Mouse (Mus musculus): ENCODE measurements around the gene Cmss1. TPM values are rescaled to one million over a fixed set of nuclear protein-coding genes. Genes with fewer than 3 reads are reported as not detected.

Cmss1 gene
- polyA plus RNA-seq, 1 experiment from 2014 or later, result 55.5 TPM

- Histone ChIP-seq H3K4me3 (no peak overlapping the region), H3K9me3 (no peaks in the 10 kb centered on the region), H3K27me3 (ENCODE audit: insufficient read depth, poor library complexity, severe bottlenecking) (no peaks in the 10 kb centered on the region), H3K27ac (no peak overlapping the region), H3K36me3 (no peaks in the 10 kb centered on the region), H3K4me1 (replicated peaks) (peaks cover 8% of the 10 kb centered on the region)
- DNase-seq (ENCODE audit: low spot score), result no peak
Measured at GRCm38 (mm10) chr16:57553235-57553634, 53.4 kb downstream of the Cmss1 start.

GRCm38 (mm10) chr16:57552709-57553108 is 54.0 kb downstream of the Cmss1 start:
- WGBS, result 87% methylated on average over 5 of the region's 5 CpGs
- Histone ChIP-seq H3K4me3 (no peak overlapping the region), H3K27me3 (ENCODE audit: insufficient read depth, poor library complexity, severe bottlenecking) (no peaks in the 10 kb centered on the region), H3K9me3 (no peaks in the 10 kb centered on the region), H3K4me1 (replicated peaks) (peaks cover 8% of the 10 kb centered on the region), H3K36me3 (no peaks in the 10 kb centered on the region), H3K27ac (no peak overlapping the region)
- no peak for DNase-seq (ENCODE audit: low spot score)

- H3K4me3 ChIP-seq, result no peak overlapping the region
- no peak for DNase-seq (ENCODE audit: low spot score)
- H3K9me3 ChIP-seq, result no peaks in the 10 kb centered on the region
- H3K27me3 ChIP-seq (ENCODE audit: insufficient read depth, poor library complexity, severe bottlenecking), result 0 out of 2 replicates have a peak, but pooled peaks cover 4% of the 10 kb centered on the region
- 82% methylated on average over 2 of the region's 2 CpGs for WGBS
- no peak overlapping the region for H3K27ac ChIP-seq
- H3K4me1 ChIP-seq (replicated peaks), result peaks cover 8% of the 10 kb centered on the region
- H3K36me3 ChIP-seq, result no peaks in the 10 kb centered on the region
Measured at GRCm38 (mm10) chr16:57551617-57552016, 55.0 kb downstream of the Cmss1 start.

GRCm38 (mm10) chr16:57550817-57551216 is 55.8 kb downstream of the Cmss1 start:
- WGBS, result 51% methylated on average over 2 of the region's 2 CpGs
- Histone ChIP-seq H3K27ac (no peak overlapping the region), H3K36me3 (no peaks in the 10 kb centered on the region), H3K27me3 (ENCODE audit: insufficient read depth, poor library complexity, severe bottlenecking) (0 out of 2 replicates have a peak, but pooled peaks cover 4% of the 10 kb centered on the region), H3K4me3 (no peak overlapping the region), H3K9me3 (no peaks in the 10 kb centered on the region), H3K4me1 (replicated peaks) (peaks cover 8% of the 10 kb centered on the region)
- DNase-seq (ENCODE audit: low spot score), result no peak

GRCm38 (mm10) chr16:57550088-57550487 is 56.6 kb downstream of the Cmss1 start:
- Histone ChIP-seq H3K27me3 (ENCODE audit: insufficient read depth, poor library complexity, severe bottlenecking) (0 out of 2 replicates have a peak, but pooled peaks cover 4% of the 10 kb centered on the region), H3K4me3 (peak overlapping the region; percentile 73; the same call in 1 of the 2 replicates), H3K4me1 (replicated peaks) (peaks cover 8% of the 10 kb centered on the region), H3K27ac (no peak overlapping the region), H3K9me3 (no peaks in the 10 kb centered on the region), H3K36me3 (no peaks in the 10 kb centered on the region)
- no peak for DNase-seq (ENCODE audit: low spot score)
- WGBS, result 56% methylated on average over 3 of the region's 3 CpGs

GRCm38 (mm10) chr16:57549061-57550037 is 57.3 kb downstream of the Cmss1 start:
- Histone ChIP-seq H3K36me3 (no peaks in the 10 kb centered on the region), H3K4me1 (replicated peaks) (peaks cover 8% of the 10 kb centered on the region), H3K27me3 (ENCODE audit: insufficient read depth, poor library complexity, severe bottlenecking) (0 out of 2 replicates have a peak, but pooled peaks cover 4% of the 10 kb centered on the region), H3K27ac (peak overlapping the region; percentile 94), H3K4me3 (peak overlapping the region; percentile 73), H3K9me3 (no peaks in the 10 kb centered on the region)
- WGBS, result 2% methylated on average over 64 of the region's 64 CpGs
- DNase-seq (ENCODE audit: low spot score), result peak; percentile 79

GRCm38 (mm10) chr16:57548608-57549007 is 58.1 kb downstream of the Cmss1 start:
- WGBS, result 73% methylated on average over 2 of the region's 2 CpGs

GRCm38 (mm10) chr16:57546355-57546754 is 60.3 kb downstream of the Cmss1 start:
- H3K36me3 ChIP-seq, result no peaks in the 10 kb centered on the region
- 0 out of 2 replicates have a peak, but pooled peaks cover 4% of the 10 kb centered on the region for H3K27me3 ChIP-seq (ENCODE audit: insufficient read depth, poor library complexity, severe bottlenecking)
- no peaks in the 10 kb centered on the region for H3K9me3 ChIP-seq
- H3K27ac ChIP-seq, result no peak overlapping the region
- no peak overlapping the region for H3K4me3 ChIP-seq
- no peak for DNase-seq (ENCODE audit: low spot score)
- H3K4me1 ChIP-seq (replicated peaks), result peaks cover 8% of the 10 kb centered on the region
- 79% methylated on average over 1 of the region's 1 CpGs for WGBS

More at GRCm38 (mm10) chr16:57548608-57549007, 58.1 kb downstream of the Cmss1 start:
- Histone ChIP-seq H3K4me1 (replicated peaks) (peaks cover 8% of the 10 kb centered on the region), H3K9me3 (no peaks in the 10 kb centered on the region), H3K36me3 (no peaks in the 10 kb centered on the region), H3K27me3 (ENCODE audit: insufficient read depth, poor library complexity, severe bottlenecking) (0 out of 2 replicates have a peak, but pooled peaks cover 4% of the 10 kb centered on the region), H3K27ac (peak overlapping the region; percentile 94), H3K4me3 (peak overlapping the region; percentile 73)
- DNase-seq (ENCODE audit: low spot score), result no peak

GRCm38 (mm10) chr16:57544441-57544840 is 62.2 kb downstream of the Cmss1 start:
- Histone ChIP-seq H3K4me3 (no peak overlapping the region), H3K9me3 (no peaks in the 10 kb centered on the region), H3K27me3 (ENCODE audit: insufficient read depth, poor library complexity, severe bottlenecking) (0 out of 2 replicates have a peak, but pooled peaks cover 4% of the 10 kb centered on the region), H3K4me1 (replicated peaks) (peaks cover 8% of the 10 kb centered on the region), H3K36me3 (no peaks in the 10 kb centered on the region), H3K27ac (no peak overlapping the region)
- DNase-seq (ENCODE audit: low spot score), result no peak
- WGBS, result 88% methylated on average over 8 of the region's 8 CpGs

GRCm38 (mm10) chr16:57543243-57543642 is 63.4 kb downstream of the Cmss1 start:
- H3K27ac ChIP-seq, result no peak overlapping the region
- H3K36me3 ChIP-seq, result no peaks in the 10 kb centered on the region
- H3K9me3 ChIP-seq, result no peaks in the 10 kb centered on the region
- no peak for DNase-seq (ENCODE audit: low spot score)
- H3K4me3 ChIP-seq, result no peak overlapping the region
- H3K27me3 ChIP-seq (ENCODE audit: insufficient read depth, poor library complexity, severe bottlenecking), result 0 out of 2 replicates have a peak, but pooled peaks cover 4% of the 10 kb centered on the region
- WGBS, result 86% methylated on average over 3 of the region's 3 CpGs
- no peaks in the 10 kb centered on the region for H3K4me1 ChIP-seq (replicated peaks)

GRCm38 (mm10) chr16:57536511-57536910 is 70.2 kb downstream of the Cmss1 start:
- Histone ChIP-seq H3K4me1 (replicated peaks) (no peaks in the 10 kb centered on the region), H3K36me3 (no peaks in the 10 kb centered on the region), H3K27ac (no peak overlapping the region), H3K9me3 (no peaks in the 10 kb centered on the region), H3K4me3 (no peak overlapping the region), H3K27me3 (ENCODE audit: insufficient read depth, poor library complexity, severe bottlenecking) (no peaks in the 10 kb centered on the region)
- DNase-seq (ENCODE audit: low spot score), result no peak
- WGBS, result 92% methylated on average over 7 of the region's 7 CpGs

GRCm38 (mm10) chr16:57534811-57535210 is 71.9 kb downstream of the Cmss1 start:
- 88% methylated on average over 1 of the region's 1 CpGs for WGBS
- Histone ChIP-seq H3K4me3 (no peak overlapping the region), H3K27ac (no peak overlapping the region), H3K4me1 (replicated peaks) (no peaks in the 10 kb centered on the region), H3K27me3 (ENCODE audit: insufficient read depth, poor library complexity, severe bottlenecking) (no peaks in the 10 kb centered on the region), H3K36me3 (no peaks in the 10 kb centered on the region), H3K9me3 (no peaks in the 10 kb centered on the region)
- no peak for DNase-seq (ENCODE audit: low spot score)

GRCm38 (mm10) chr16:57534365-57534764 is 72.3 kb downstream of the Cmss1 start:
- Histone ChIP-seq H3K4me1 (replicated peaks) (no peaks in the 10 kb centered on the region), H3K4me3 (no peak overlapping the region), H3K36me3 (no peaks in the 10 kb centered on the region), H3K9me3 (no peaks in the 10 kb centered on the region), H3K27ac (no peak overlapping the region), H3K27me3 (ENCODE audit: insufficient read depth, poor library complexity, severe bottlenecking) (no peaks in the 10 kb centered on the region)
- DNase-seq (ENCODE audit: low spot score), result no peak
- WGBS, result 92% methylated on average over 1 of the region's 1 CpGs

Data from hindbrain, embryonic 10.5 days (tissue).